Mouse (Mus musculus) activated CD4-positive, CD25-positive, alpha-beta regulatory T cell, adult 4 months (primary cell): Measurements from ENCODE around the gene Gdf1. TPM values are rescaled to one million over a fixed set of nuclear protein-coding genes. Genes with fewer than 3 reads are reported as not detected.

ENCODE experiments used
- ATAC-seq: one replicate; pipeline ENCODE4 v1.8.0; 2017
- polyA plus RNA-seq, 2 experiments: library from polyadenylated mRNA; unstranded; fragments of 100-300 nt; shearing (Covaris generic); gene quantifications; one replicate each; pipeline ENCODE4 v1.2.1; 2017

The Gdf1 gene
- under 1 TPM in 1 of 2 experiments, not detected in 1; 0.79 TPM for polyA plus RNA-seq

DNA sequence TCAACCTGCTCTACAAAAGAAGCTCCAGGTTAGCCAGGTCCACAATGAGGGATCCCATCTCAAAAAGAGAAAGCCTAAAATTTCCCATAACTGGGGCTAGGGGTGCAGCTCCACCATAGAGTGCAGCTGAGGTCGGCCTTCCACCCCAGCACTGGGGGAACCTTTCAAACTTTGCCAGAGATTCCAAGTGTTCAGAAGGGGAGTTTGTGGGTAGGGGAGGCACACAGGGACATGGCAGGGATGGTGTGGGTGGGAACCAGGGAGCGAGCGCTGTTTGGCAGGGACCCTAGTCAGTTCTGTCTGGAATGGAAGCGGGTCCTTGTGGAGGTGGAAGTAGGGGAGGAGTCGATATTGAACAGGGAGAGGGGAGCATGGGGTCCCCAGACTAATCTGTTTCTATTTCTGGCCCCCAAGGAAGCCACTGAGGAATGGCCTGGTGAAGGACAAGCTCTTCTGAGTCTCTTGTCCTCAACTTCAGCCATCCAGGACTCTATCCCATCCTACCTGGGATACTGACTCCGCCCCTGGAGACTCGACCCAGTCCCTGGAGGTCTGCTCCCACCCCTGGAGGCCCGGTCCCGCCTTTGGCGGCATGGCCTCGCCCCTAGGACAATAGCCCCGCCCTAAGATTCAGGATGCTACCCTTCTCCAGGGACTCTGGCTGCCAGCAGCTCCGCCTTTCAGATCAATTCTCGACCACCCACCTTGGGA is at the start of gene Gdf1:
TSS of gene Gdf1 (plus strand) at position 694 of the 711 bp plus-strand sequence.
- no peak for ATAC-seq

DNA sequence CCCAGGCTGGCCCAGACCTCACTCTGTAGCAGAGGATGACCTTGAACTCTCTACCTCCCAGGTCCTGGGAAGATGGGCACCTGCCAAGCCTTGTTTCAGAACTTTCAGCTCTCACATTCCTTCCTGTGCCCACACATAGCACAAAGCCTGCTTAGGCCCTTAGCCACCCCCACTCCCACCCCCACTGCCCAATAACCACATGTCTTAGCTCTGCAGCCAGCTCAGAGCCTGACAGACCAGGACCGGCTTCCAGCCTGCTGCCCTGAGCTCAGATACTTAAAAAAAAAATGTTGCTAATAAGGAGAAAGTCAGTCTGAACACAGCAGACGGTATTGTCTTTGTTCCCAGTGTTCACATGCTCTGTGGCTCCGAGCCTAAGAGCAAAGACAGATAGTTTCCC is 48.6 kb upstream of the Gdf1 start:
- no peak for ATAC-seq

DNA sequence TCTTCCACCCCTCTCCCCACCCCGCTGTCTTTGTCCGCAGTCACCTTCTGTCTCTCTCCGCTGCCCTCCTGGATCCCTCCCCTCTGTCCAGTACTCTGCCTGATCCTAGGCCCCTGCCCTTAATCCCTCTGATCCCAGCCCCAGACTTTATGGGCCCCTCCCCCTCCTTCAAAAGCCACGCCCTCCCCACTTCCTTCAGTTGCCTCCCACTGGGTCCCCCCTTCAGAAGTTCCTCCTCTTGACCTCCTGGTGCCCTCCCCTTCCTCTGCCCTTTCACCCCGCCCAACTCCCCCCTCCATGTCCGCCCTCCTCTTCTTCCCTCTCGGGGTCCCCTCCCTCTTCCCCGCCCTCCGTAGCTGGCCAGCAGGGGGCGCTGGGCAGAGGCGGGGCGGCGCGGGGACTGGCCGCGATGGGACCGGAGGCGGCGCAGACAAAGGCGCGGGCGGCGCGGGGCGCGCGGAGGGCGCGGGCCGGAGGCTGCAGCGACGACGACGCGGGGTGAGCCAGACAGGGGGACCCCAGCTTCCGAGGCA is 46.9 kb upstream of the Gdf1 start, which contains the start of gene Homer3:
TSS of gene Homer3 (plus strand) at position 225 of the 533 bp plus-strand sequence.
- ATAC-seq: peak; percentile 63

DNA sequence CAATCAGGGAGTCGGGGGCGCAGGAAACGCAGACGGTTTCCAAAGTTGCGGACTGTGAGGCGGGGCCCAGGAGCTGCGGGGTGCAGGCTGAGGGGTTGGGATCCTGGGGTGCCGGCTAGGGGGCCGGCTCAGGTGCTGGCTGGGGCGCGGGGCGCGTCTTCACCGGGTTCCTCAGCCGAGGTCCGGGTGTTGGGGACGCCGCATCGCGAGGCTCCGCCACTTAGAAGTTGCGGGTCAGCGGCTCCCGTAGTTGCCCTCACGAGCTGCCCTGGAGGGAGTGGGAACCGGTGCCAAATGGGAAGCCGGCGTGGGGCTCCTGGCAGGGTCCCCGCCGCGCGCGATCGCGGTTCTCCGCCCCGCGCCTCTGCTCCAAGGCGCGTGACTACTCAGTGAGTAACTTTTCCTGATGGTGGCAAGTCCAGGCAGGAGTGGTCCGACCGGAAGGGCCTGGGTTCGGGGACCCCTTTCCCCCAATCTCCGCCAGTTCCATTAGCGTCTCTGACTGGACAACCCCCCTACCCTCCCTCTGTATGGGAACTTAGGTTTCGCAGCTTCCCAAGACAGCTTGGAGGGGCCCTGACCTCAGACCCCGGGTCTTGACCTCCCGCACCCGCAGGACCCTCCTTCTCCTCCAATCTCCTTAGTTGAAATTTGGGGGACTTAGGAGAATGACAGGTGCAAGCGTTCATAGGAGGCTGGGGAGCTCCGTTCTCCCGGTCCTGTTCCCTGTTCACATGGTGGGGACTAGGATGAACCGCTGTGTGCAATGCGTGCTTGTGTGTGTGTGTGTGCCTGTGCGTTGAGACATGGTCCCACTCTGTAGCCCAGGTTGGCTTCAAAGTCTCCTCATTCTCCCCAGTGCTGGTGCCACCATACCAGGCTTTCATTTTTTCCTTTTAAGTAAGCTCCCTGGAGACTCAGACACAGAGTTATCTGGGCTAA is 46.2 kb upstream of the Gdf1 start:
- peak; percentile 19 for ATAC-seq

DNA sequence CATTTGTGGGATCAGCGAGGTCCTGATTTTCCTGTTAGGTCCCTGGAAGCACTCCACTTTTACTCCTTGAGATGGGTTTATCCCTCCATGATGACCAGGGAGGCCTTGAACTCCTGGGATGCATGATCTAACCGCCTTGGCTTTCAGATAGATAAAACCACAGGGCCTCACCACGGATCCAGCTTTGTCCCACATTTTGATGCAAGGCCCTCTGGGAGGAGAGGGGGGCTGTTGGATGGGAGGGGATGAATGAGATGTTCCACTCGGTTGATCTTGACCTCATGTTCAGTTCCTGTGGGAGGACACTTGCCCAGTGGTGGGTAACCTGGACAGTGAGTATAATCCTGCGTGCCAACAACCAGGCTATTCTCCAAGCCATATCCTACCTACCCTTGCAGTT is 45.2 kb upstream of the Gdf1 start:
- ATAC-seq: no peak

DNA sequence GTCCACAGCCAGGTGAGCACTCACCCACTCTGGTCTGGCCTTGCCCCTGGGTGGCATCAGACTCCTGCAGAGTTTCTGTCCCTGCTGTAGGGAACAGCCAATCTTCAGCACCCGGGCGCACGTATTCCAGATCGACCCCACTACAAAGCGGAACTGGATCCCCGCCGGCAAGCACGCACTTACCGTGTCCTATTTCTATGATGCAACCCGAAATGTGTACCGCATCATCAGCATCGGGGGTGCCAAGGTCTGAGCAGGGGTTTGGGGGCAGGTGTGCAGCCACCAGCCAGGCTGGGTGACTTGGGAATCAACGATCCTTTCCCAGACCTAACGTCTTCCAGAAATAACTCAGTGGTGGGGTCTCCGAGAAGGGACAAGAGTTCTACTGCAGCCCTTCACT is 44.3 kb upstream of the Gdf1 start:
- no peak for ATAC-seq

DNA sequence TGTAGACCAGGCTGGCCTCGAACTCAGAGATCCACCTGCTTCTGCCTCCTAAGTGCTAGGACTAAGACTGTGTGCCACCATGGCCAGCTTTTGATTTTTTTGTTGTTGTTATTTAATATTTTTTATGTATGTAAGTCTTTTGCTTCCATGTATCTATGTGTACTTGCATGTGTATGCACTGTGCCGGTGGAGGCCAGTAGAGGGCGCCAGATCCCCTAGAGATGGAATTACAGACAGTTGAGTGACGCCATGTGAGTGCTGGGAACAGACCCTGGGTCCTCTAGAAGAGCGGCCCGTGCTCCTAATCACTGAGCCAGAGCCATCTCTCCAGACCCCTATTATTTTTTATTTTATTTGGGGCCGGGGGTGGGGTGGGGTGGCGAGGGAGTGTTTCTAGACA is 42.9 kb upstream of the Gdf1 start:
- ATAC-seq: no peak

DNA sequence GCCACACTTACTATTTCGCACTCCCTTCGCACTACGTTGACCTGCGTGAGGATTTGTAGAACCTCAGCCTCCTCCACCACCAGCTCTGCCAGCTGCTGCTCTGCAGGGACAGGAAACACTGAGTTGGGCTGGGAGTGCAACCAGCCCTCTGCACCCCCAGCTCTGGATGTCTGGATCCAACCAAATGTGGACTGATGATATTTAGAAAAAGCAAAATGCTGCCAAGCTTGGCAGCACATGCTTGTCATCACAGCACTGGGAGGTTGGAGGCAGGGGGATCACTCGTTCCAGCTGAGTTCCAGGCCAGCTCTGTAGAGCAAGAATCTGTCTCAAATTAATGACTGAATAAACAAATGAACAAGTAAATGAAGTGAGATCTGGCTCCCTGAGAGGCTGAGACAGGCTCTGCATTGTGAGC is 35.6 kb upstream of the Gdf1 start:
- no peak for ATAC-seq

DNA sequence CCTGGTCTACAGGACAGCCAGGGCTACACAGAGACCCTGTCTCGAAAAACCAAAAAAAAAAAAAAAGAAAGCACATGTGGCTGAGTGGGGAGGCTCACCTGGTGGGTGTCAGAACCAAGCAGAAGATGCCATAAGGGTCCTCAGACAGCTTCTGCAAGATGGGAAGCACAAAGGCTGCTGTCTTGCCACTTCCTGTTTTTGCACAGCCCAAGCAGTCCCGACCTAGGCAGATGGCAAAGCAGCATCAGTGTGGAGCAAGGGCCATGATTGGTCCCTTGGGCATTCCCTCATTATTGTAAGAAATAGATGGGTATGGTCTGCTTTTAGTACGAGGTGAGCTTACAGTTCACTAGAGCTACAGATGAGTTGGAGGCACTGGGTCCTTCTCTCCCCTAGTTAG is 28.7 kb upstream of the Gdf1 start:
- ATAC-seq: no peak

DNA sequence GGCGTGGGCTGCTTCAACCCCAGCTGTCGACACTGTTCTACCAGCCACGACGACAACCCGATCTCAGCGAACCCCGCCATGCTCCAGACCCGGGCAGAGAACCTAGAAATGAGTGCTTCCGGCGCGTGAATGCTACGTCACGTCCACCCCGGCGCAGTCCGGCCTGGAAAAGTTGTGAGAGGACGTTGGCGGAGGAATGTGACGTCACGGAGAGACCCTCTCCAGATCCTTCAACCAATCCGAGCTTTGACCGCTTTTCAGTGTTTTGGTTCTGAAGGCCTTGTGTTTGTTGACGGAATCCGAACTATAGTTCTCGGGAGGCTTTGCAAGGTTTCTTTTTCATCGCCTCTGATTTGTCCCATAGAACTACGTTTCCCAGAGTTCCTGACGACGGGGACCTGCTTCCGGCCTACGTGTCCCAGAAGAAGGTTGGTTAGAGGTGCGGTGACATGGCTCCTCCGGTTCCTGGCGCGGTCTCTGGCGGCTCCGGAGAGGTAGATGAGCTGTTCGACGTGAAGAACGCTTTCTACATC is 27.2 kb upstream of the Gdf1 start, which contains the start of the genes Ddx49 and Cope:
TSS of gene Ddx49 (minus strand) at position 132 of the 533 bp plus-strand sequence.
TSS of gene Cope (plus strand) at position 161 of the 533 bp plus-strand sequence.
- ATAC-seq: peak; percentile 81

DNA sequence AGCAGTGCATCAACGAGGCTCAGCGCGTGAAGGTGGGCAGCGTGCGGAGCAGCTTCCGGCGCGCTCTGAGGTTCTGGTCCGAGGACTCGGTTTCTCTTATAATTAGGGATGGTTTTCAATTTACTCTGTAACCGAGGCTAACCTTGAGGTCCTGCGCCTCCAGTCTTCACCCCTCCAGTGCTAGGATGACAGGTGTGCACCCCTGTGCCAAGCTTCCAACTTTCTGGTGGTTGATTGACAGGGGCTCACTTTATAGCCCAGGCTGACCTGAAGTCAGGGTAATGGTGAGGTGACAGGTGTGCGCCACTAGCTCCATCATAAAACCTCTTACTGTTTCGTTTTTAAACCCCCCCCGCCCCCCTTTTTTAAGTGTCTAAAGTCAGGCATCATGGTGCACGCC is 26.7 kb upstream of the Gdf1 start:
- no peak for ATAC-seq

DNA sequence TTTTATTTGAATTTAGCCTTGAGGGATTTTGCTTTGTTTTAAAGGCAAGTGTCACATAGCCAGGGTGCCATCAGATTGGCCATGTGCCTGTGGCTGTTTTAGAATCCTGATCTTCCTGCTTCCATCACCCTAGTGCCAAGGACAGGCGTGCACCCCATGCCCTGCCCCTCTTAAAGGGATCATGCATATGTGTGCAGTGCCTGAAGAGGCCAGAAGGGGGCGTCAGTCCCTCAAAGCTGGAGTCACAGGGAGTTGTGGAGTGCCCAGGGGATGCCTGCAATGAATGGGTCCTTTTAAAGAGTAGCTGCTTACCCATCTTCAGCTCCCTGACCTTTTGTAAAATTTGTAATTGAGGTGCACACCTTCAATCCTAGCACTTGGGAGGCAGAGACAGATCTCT is 20.3 kb upstream of the Gdf1 start:
- no peak for ATAC-seq

DNA sequence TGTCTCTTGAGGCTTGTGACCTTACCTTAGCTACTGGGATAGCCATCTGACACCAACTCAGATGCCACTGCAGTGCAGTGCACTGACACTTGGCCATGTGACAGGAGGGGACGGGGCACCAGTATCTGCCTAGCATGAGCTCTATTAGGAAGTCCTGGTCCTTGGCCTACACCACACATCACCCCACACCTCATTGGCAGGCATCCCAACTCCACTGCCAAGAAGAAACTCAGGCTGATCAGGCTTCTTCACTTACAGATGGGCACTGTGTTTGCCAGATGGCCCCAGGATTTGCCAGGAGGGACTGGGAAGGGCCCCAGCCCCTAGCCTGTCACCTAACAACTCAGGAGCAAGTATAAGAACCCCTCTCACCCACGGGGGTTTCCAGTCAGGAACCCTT is 16.2 kb upstream of the Gdf1 start:
- ATAC-seq: no peak

DNA sequence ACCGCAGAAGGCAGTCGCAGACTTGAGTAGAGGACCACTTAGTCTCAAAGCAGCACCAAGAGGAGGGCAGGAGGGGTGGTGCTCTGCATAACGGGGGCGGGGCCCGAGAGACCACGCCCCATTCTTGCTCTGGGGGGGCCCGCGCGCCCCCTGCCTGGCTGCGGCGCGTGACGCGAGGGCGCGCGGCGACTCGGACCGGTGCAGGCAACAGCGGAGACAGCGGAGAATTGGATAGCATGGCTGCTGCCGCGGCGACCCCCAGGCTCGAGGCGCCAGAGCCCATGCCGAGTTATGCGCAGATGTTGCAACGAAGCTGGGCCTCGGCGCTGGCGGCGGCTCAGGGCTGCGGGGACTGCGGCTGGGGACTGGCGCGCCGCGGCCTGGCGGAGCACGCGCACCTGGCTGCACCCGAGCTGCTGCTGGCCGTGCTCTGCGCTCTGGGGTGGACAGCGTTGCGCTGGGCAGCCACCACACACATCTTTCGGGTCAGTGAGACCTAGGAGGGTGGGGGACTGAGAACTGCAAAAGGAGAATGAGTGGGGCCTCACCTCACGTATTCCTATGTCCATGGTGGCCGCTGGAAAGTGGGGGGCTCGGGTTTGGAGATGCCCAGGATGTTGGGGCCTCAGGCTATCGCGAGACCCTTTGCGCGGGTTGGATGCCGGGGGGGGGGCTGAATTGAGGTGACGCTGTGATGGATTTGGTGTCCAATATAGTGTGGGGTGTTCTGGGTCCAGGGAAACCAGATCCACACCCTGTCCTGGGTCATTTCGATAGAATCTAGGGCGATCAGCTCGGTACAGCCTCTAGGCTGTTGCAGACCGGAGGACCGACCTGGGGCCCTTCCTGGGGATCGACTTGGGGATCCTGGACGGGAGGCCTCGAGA is 13.8 kb upstream of the Gdf1 start, which contains the start of gene Cers1:
TSS of gene Cers1 (plus strand) at position 152 of the 887 bp plus-strand sequence.
- ATAC-seq: no peak

DNA sequence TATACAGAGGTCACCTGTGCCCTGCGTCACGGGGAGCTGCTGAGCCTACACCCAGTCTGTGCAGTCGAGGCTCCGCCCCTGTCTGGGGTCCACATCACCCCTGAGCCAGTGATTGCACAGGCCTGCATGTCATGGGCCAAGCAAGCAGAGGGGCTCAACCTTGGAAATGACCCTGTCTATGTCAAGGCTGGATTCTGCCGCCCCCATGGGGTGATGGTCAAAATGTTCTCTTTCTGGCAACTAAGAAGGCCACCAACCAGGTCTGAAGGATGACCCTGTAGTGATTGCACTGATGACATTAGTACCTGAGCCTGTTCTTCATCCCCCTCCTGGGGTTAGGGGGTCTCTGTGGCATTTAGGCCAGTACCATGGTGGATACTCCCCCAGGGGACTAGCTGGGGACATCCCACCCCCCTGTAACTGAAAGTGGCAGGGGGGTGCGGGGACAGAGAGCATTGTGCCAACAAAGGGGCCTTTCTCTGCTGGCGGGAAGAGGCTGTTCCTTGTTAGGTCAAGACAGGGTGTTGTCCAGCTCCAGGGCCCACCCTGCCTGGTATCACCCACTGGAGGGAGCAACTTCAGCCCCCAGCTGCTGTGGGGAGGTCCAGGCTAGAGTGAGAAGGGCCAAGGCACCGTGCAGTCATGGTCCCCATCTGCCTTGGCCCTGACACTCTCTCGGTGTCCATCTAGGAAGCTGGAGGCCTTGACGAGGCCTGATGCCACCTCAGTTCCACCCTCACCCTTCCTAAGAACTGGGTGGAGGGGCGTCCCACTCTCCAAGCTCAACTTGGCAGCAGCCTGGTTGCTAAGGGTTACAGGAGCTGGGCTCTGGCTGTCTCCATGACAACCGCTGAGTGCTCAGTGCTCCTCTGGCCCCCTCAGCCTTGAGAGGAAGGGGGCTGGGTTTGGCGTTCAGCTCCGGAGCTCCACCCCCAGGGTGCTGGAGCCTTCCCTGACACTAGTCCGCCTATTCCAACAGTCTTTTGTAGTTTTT is 12.8 kb upstream of the Gdf1 start:
- no peak for ATAC-seq

DNA sequence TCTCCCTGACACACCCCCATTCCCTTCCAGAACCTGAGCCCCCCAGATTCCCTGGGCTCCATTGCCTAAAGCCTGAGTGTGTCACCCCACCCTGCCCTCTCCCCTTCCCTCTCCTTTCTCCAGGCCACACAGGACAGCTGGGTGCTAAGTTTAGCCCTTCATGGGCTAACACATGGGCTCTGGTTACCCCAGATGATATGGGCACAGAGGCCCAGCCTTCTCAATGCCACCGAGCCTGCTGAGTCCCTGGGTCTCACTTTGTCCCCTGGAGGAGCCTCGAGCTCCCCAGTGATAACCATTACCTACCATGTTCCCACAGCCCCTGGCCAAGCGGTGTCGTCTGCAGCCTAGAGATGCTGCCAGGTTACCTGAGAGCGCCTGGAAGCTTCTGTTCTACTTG is 11.7 kb upstream of the Gdf1 start:
- no peak for ATAC-seq

DNA sequence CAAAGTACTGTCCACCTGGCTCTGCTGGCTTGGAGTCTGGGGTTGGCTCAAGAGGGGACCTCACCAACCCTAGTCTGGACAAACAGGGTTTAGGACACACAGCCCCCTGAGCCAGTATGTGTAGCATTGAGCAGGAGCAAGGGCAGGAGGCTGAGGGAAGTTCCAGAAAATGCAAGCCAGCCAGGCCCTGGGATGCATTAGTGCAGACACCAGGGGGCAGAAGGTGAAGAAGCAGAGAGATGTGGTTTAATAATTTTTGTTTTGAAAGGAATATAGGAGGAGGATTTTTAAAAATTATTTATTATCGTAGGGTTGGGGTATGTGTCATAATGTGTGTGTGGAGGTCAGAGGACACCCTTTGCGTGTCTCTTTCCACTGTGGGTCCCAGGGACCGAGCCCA is 5.9 kb upstream of the Gdf1 start:
- ATAC-seq: no peak

DNA sequence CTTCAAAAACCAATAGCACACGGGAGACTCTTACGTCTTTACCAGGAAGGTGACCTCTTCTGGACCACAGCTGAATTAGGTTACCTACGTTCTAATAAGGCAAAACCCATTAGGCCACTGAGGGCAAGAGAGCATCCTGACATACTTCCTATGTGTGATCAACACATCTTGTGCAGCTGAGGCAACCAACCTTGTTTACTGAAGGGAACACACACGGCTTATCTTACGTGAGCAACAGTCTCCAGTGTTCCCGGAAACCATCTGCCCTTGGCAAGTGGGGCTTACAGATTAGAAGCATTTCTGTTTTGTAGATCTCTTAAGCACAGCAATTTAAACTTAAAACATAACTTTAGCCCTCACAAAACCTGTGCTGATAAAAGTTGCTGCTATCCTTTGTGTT is 2.1 kb upstream of the Gdf1 start:
- no peak for ATAC-seq

DNA sequence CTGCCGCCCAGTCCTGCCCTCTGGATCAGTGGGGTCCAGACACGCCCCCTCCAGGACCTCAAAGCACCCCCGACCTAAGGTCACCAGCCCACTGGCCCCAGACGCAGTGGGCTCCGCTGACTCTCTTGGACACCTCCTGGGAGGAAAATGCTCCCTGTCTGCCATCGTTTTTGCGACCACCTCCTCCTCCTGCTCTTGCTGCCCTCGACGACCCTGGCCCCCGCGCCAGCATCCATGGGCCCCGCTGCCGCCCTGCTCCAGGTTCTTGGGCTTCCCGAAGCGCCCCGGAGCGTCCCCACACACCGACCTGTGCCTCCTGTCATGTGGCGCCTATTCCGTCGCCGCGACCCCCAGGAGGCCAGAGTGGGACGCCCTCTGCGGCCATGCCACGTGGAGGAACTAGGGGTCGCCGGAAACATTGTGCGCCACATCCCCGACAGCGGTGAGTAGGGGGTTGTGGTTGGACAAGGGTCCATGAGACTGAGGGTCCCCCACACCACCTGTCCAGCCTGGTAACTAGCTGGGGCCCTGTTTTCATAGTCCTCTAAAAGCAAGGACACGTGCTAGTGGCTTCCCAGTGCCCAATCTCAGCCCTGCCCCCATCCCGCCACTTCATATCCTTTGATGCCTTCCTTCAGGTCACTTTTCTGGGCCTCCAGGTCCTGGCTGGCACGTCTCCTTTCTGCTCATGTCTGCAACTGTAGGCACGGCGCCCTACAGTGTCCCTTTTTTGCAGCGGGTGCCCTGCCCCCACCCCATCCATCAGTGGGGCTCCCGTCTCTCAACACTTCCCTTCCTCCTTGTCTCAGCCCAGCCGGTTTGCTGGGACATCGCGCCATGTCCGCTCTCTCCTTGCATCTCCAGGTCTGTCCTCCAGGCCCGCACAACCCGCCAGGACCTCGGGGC is 471 bp downstream of the Gdf1 start:
- ATAC-seq: no peak
